Mouse (Mus musculus) bone marrow macrophage, adult 2 months (primary cell): ENCODE data around the gene Spin2f.
"Not testable (repeated sequence)": the region's sequence is repeated elsewhere in the genome, so short reads cannot be mapped to it uniquely, and the experiment has no call there.

Source experiments
- CTCF ChIP-seq: IDR thresholded peaks from 2 replicates; pipeline ENCODE4 v1.5.1; 2012; ENCODE audit warnings: low read depth, mild to moderate bottlenecking, low read length, moderate library complexity
- POLR2A ChIP-seq: IDR thresholded peaks from 2 replicates; pipeline ENCODE4 v1.6.1; 2012; ENCODE audit warnings: mild to moderate bottlenecking, low read depth, low read length, borderline replicate concordance

DNA sequence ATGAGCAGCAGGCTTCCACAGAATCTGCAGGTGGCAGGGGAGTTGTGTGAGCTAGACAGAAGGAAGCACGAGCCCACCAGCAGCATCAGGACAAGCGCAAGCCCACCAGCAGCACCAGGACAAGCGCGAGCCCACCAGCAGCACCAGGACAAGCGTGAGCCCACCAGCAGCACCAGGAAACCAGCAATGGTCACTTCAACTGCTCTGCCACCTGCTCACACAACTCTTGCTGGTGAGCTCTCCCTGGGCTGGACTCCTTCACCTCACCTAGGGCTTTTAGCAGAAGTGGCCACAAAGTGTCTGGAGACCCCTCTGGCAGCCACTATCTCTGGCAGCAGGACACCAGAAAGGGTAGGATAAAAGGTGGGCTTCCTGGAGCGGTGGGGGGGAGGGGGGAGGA, at the start of gene Spin2f:
- TF ChIP-seq CTCF, POLR2A: not testable (repeated sequence)
